Mouse (Mus musculus) embryonic facial prominence, embryonic 14.5 days (tissue): ENCODE results near the gene A830031A19Rik. TPM values are rescaled to one million over a fixed set of nuclear protein-coding genes. Genes with fewer than 3 reads are reported as not detected.

Experiments
- ATAC-seq: fragments of 200-750 bp; cut with Nextera tagmentation; 2 replicates; pipeline ENCODE4 v1.8.0; 2017; ENCODE audit warnings: low read depth, moderate number of reproducible peaks, moderate TSS enrichment
- DNase-seq: peaks from one replicate; pipeline ENCODE4 v3.0.0-alpha.2; 2015; ENCODE audit warnings: low spot score
- H3K27ac ChIP-seq: fragments of 300-500 bp; sonication (generic); replicated peaks from 2 replicates; pipeline ENCODE4 v1.5.1; 2014; ENCODE audit warnings: low read depth, mild to moderate bottlenecking, low read length, moderate library complexity
- H3K27me3 ChIP-seq: fragments of 300-500 bp; sonication (generic); replicated peaks from 2 replicates; pipeline ENCODE4 v1.6.1; 2014; ENCODE audit warnings: low read length; ENCODE audit not compliant: control insufficient read depth, insufficient read depth
- H3K36me3 ChIP-seq: fragments of 300-500 bp; sonication (generic); 2 replicates; pipeline ENCODE4 v1.6.1; 2014; ENCODE audit warnings: low read length, mixed read lengths; ENCODE audit not compliant: control insufficient read depth, insufficient read depth
- H3K4me1 ChIP-seq: fragments of 300-500 bp; sonication (generic); 2 replicates; pipeline ENCODE4 v1.6.1; 2014; ENCODE audit warnings: antibody characterized with exemption, low read length; ENCODE audit not compliant: control insufficient read depth, insufficient read depth
- H3K4me2 ChIP-seq: fragments of 300-500 bp; sonication (generic); 2 replicates; pipeline ENCODE4 v1.6.1; 2014; ENCODE audit warnings: low read depth, mild to moderate bottlenecking, low read length, moderate library complexity, mixed read lengths
- H3K4me3 ChIP-seq: fragments of 300-500 bp; sonication (generic); 2 replicates; pipeline ENCODE4 v1.5.1; 2014; ENCODE audit warnings: low read depth, mild to moderate bottlenecking, low read length
- H3K9ac ChIP-seq: fragments of 300-500 bp; sonication (generic); 2 replicates; pipeline ENCODE4 v1.6.1; 2014; ENCODE audit warnings: low read depth, mild to moderate bottlenecking, low read length, moderate library complexity, mixed read lengths
- H3K9me3 ChIP-seq: fragments of 300-500 bp; sonication (generic); 2 replicates; pipeline ENCODE4 v1.6.1; 2016; ENCODE audit warnings: low read length; ENCODE audit not compliant: control insufficient read depth
- WGBS: fragments of 180-500 bp; shearing (Covaris S2); extraction: QIAGEN DNeasy Blood & Tissue Kit; methylation state at CpG from one replicate; pipeline ENCODE4 v1.1.7; 2014; 5-methylcytosine and 5-hydroxymethylcytosine counted together
- polyA plus RNA-seq: library from polyadenylated mRNA; unstranded; fragments of >200 nt; fragmentation: Nextera tagmentation; extraction: Ambion mirVana; gene quantifications from 2 replicates; pipeline ENCODE4 v1.2.1, GENCODE M21; 2014

A830031A19Rik gene
- polyA plus RNA-seq, 1 experiment from 2014 or later: not detected

GRCm38 (mm10) chr11:24094086-24094487, 19.2 kb upstream of the A830031A19Rik start:
- peaks cover 6% of the 10 kb centered on the region; the same call in 1 of the 2 replicates for H3K36me3 ChIP-seq
- 50% methylated on average over 5 of the region's 5 CpGs for WGBS
- ATAC-seq (peak; percentile 31), DNase-seq (peak; percentile 65)
- H3K4me1 ChIP-seq: peaks cover 63% of the 10 kb centered on the region
- H3K4me2 ChIP-seq: no peak overlapping the region
- no peak overlapping the region for H3K27ac ChIP-seq
- no peaks in the 10 kb centered on the region for H3K9me3 ChIP-seq
- no peaks in the 10 kb centered on the region for H3K27me3 ChIP-seq
- H3K4me3 ChIP-seq: no peak overlapping the region
- no peak overlapping the region for H3K9ac ChIP-seq

DNA sequence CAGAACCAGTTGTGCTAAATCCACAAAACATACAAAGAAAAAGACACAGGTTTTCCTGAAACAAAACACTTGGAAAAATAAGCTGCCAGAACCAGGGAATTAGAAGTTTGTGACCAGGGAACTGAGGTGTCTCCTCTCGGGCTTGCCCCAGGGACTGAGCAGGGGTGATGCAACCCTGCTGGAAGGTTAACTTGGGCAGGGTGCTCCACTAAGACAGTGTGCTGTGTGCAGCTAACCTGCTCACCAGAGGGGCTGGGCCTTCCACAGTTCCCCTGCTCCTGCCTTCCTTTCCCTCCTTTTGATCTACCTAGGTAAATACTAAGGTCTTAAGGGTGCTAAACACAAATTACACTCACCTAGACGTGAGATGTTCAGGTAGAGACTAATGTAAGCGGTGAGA, 17.8 kb upstream of the A830031A19Rik start:
- Histone ChIP-seq H3K4me1 (peaks cover 53% of the 10 kb centered on the region), H3K36me3 (peaks cover 11% of the 10 kb centered on the region; the same call in 1 of the 2 replicates), H3K4me2 (no peak overlapping the region), H3K27me3 (no peaks in the 10 kb centered on the region), H3K4me3 (no peak overlapping the region), H3K27ac (peak overlapping the region; percentile 22; the same call in 1 of the 2 replicates), H3K9ac (no peak overlapping the region), H3K9me3 (no peaks in the 10 kb centered on the region)
- ATAC-seq (peak; percentile 62; the same call in 1 of the 2 replicates), DNase-seq (no peak)
- WGBS: 52% methylated on average over 3 of the region's 3 CpGs

- WGBS: 20% methylated on average over 15 of the region's 15 CpGs
- no peak overlapping the region; the same call in 1 of the 2 replicates for H3K9ac ChIP-seq
- no peaks in the 10 kb centered on the region for H3K27me3 ChIP-seq
- peak overlapping the region; percentile 35 for H3K4me2 ChIP-seq
- DNase-seq (peak; percentile 57), ATAC-seq (peak; percentile 10; the same call in 1 of the 2 replicates)
- H3K4me3 ChIP-seq: 0 out of 2 replicates have a peak overlapping the region, but pooled peaks have one; percentile 1
- H3K27ac ChIP-seq: 0 out of 2 replicates have a peak overlapping the region, but pooled peaks have one; percentile 19
- peaks cover 21% of the 10 kb centered on the region; the same call in 1 of the 2 replicates for H3K36me3 ChIP-seq
- H3K4me1 ChIP-seq: peaks cover 42% of the 10 kb centered on the region
- H3K9me3 ChIP-seq: no peaks in the 10 kb centered on the region
These were observed 16.7 kb upstream of the A830031A19Rik start for GRCm38 (mm10) chr11:24091393-24092080.

DNA sequence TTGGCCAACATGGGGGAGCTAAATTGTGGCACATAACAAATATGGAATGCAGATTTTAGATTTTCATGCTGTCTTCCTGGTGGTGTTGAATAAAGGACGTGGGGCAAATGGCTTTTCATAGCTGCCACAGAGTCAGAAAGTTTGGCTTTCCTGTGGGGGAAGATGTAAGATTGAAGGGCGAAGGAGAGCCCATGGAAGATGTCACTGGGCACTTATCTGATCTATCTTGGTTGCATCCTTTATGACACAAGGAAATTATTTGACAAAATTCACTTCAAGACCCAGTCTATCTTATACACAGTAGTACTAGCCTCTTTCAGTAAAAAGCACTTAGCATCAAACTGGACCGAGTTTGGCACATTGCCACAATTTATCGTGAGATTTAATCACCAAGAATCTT, 15.6 kb upstream of the A830031A19Rik start:
- Histone ChIP-seq H3K9ac (no peak overlapping the region), H3K4me1 (peaks cover 44% of the 10 kb centered on the region), H3K4me2 (no peak overlapping the region), H3K27me3 (no peaks in the 10 kb centered on the region), H3K9me3 (no peaks in the 10 kb centered on the region), H3K36me3 (peaks cover 32% of the 10 kb centered on the region), H3K4me3 (no peak overlapping the region), H3K27ac (no peak overlapping the region)
- no peak for ATAC-seq
- DNase-seq: no peak
- 62% methylated on average over 4 of the region's 4 CpGs for WGBS

DNA sequence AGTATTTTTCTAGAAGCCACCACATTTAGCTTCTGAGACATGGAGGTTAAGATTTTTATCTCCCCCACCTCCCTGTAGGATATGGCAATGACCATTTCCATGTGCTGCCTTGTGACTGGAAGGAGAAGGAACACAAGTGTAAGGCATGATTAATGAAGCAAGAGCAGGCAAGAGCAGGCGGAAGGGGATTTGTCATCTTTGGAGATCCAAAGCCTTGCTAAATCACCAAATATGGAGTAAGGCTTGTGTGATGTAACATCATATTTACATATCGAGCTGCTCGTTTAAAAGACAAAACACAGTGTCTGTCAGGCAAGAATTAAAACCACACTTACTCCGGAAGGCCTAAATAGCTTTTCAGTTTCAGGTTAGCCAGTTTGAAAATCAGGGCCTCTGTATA, 12.2 kb upstream of the A830031A19Rik start:
- Histone ChIP-seq H3K9ac (no peak overlapping the region), H3K27ac (0 out of 2 replicates have a peak overlapping the region, but pooled peaks have one; percentile 22), H3K9me3 (no peaks in the 10 kb centered on the region), H3K4me1 (peaks cover 31% of the 10 kb centered on the region), H3K4me2 (no peak overlapping the region), H3K27me3 (no peaks in the 10 kb centered on the region), H3K4me3 (no peak overlapping the region), H3K36me3 (peaks cover 36% of the 10 kb centered on the region)
- WGBS: 66% methylated on average over 4 of the region's 4 CpGs
- ATAC-seq: peak; percentile 16; the same call in 1 of the 2 replicates
- peak; percentile 52 for DNase-seq

- WGBS: 36% methylated on average over 6 of the region's 6 CpGs
These were observed 11.1 kb upstream of the A830031A19Rik start for GRCm38 (mm10) chr11:24085986-24086385.

GRCm38 (mm10) chr11:24084590-24084989, 9.7 kb upstream of the A830031A19Rik start:
- ATAC-seq: no peak
- Histone ChIP-seq H3K4me3 (peak overlapping the region; percentile 8; the same call in 1 of the 2 replicates), H3K4me2 (peak overlapping the region; percentile 27), H3K9me3 (no peaks in the 10 kb centered on the region), H3K27ac (no peak overlapping the region; the same call in 1 of the 2 replicates), H3K4me1 (peaks cover 22% of the 10 kb centered on the region), H3K36me3 (peaks cover 33% of the 10 kb centered on the region), H3K27me3 (no peaks in the 10 kb centered on the region), H3K9ac (no peak overlapping the region)
- no peak for DNase-seq
- 43% methylated on average over 4 of the region's 4 CpGs for WGBS

More at GRCm38 (mm10) chr11:24085986-24086385, 11.1 kb upstream of the A830031A19Rik start:
- Histone ChIP-seq H3K27ac (peak overlapping the region; percentile 25; the same call in 1 of the 2 replicates), H3K36me3 (peaks cover 36% of the 10 kb centered on the region), H3K4me2 (no peak overlapping the region), H3K4me3 (no peak overlapping the region), H3K9ac (no peak overlapping the region), H3K27me3 (no peaks in the 10 kb centered on the region), H3K9me3 (no peaks in the 10 kb centered on the region), H3K4me1 (peaks cover 23% of the 10 kb centered on the region)
- ATAC-seq: no peak
- DNase-seq: no peak

DNA sequence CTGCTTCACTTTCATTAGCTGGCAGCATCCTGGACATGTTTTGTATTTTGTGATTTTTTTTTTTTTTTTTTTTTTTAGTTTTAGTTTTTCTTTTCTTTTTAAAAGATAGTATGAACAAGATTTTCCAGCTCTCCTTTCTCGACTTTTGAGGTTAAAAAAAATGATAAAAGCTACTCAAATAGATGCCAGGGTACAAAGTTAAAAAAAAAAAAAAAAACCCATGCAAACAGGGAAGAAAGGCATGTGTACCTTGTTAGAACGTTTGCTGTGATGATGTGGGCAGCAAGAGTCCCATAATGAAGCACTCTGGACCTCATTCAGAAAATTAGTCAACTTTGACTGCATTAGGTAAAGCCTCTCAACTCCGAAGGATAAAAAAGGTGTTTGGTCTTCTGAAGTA, 9.2 kb upstream of the A830031A19Rik start:
- Histone ChIP-seq H3K27ac (no peak overlapping the region; the same call in 1 of the 2 replicates), H3K9ac (0 out of 2 replicates have a peak overlapping the region, but pooled peaks have one; percentile 27), H3K9me3 (no peaks in the 10 kb centered on the region), H3K27me3 (no peaks in the 10 kb centered on the region), H3K4me1 (peaks cover 22% of the 10 kb centered on the region), H3K36me3 (peaks cover 30% of the 10 kb centered on the region), H3K4me3 (peak overlapping the region; percentile 8; the same call in 1 of the 2 replicates), H3K4me2 (peak overlapping the region; percentile 97)
- 47% methylated on average over 3 of the region's 3 CpGs for WGBS
- DNase-seq: no peak
- ATAC-seq: no peak
